Mouse (Mus musculus) kidney, adult 2 months (tissue): ENCODE data around the gene Ddr2.

Experiments
- CTCF ChIP-seq: fragments of 200-500 bp; conservative IDR thresholded peaks from 2 replicates; pipeline ENCODE4 v1.5.1; 2011; ENCODE audit warnings: low read depth, mild to moderate bottlenecking, control low read depth, low read length, moderate library complexity, mixed read lengths; ENCODE audit not compliant: insufficient read depth, insufficient read length
- POLR2A ChIP-seq: fragments of 200-500 bp; IDR thresholded peaks from one replicate; pipeline ENCODE4 v1.6.1; 2011; ENCODE audit warnings: low read depth, low read length, control low read depth

DNA sequence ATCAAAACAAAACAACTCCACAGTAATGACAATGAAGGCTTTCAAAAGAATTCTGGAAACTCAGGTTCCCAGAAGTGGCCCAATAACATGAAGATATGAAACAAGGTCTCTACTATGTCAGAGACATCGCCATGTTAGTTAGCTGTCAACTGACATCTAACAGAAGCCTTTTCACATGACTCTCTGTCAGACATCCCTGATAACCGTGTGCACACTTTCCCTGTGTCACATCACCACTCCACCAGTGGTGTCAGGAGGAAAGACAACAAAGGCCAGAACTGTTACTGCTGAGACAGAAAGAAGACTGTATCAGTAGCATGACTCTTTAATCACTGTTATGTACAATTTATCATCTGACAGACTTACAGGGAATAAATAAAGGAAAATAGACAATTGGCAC is 138.6 kb downstream of the Ddr2 start:
- no peak for TF ChIP-seq CTCF
- no peak for TF ChIP-seq POLR2A
